Mouse (Mus musculus): ENCODE results near the gene Eps15l1. TPM values are rescaled to one million over a fixed set of nuclear protein-coding genes. Genes with fewer than 3 reads are reported as not detected.

The Eps15l1 gene
- polyA plus RNA-seq (2015; fragmentation: Nextera tagmentation; extraction: Ambion mirVana) = 20.7 and 23.5 TPM in 2 replicates

DNA sequence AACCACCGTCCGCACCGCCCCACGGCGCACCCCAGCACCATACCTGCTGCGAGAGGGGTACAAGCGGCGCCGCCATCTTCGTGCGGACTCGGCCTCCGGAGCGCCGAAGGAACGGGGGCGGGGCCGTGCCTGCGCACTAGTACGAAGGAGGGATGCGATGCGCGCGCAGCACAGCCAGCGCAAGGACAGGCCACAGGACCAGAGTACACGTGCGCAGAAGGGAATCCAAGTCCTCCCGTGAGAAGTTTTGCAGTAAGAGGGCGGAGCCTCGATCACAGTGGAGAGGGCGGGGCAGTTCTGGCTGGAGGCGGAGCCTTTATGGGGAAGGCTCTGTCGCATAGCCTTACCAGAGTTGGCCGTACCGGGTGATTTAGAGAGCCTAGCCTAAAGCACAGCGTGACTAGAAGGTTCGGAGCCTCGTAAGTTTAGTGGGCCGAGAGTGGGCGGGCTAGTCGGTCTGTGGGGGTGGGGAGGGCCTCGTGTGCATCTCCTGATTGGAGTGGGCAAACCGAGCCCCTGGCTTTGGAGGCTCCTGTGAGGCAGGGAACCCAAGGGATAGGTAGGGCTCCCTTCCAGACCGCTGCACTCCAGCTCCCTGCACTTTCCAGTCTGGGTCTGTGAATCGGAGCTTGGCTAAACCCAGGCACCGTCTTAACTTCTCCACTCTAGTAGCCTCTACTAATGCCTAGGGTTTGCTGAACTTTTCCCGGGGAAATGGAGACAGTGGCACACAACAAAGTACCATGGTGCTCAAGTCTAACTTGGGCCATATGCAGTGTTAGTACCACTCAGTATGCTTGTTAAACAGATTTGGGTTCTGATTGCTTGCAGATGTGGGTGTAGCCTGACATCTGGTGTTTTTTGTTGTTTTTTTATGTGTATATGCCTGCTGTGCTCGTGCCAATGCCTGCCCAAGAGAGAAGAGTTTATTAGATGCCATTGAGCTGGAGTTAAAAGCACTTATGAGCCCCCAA lies at the start of gene Eps15l1:
Gene Eps15l1, minus strand, starts transcription at position 99 of the 974 bp plus-strand sequence.
- Histone ChIP-seq H3K36me3 (ENCODE audit: control insufficient read depth, insufficient read depth, low read length) (no peaks in the 10 kb centered on the region; the same call in 1 of the 2 replicates), H3K4me1 (replicated peaks; ENCODE audit: control insufficient read depth, insufficient read depth) (peaks cover 7% of the 10 kb centered on the region; the same call in 1 of the 2 replicates), H3K4me3 (ENCODE audit: low read depth, low read length) (peak within 1 kb of the TSS; percentile 78), H3K27me3 (ENCODE audit: control insufficient read depth, insufficient read depth, low read length) (no peaks in the 10 kb centered on the region), H3K9ac (ENCODE audit: low read length) (peak within 1 kb of the TSS; percentile 83), H3K9me3 (ENCODE audit: control insufficient read depth, low read length) (no peaks in the 10 kb centered on the region), H3K27ac (replicated peaks) (peak within 1 kb of the TSS; percentile 89), H3K4me2 (replicated peaks; ENCODE audit: low read depth) (peak within 1 kb of the TSS; percentile 77)
- TF ChIP-seq EP300 (optimal IDR thresholded peaks at IDR 0.05) (no peak), CTCF (IDR thresholded peaks at IDR 0.05; ENCODE audit: low read depth) (0 out of 2 replicates have a peak, but pooled peaks have one; percentile 1)
- peak; percentile 99 for DNase-seq (ENCODE audit: low spot score)
- peak; percentile 98 for ATAC-seq (ENCODE audit: low FRiP score, low TSS enrichment)
- under 1% methylated on average over 48 of the region's 48 CpGs for WGBS

DNA sequence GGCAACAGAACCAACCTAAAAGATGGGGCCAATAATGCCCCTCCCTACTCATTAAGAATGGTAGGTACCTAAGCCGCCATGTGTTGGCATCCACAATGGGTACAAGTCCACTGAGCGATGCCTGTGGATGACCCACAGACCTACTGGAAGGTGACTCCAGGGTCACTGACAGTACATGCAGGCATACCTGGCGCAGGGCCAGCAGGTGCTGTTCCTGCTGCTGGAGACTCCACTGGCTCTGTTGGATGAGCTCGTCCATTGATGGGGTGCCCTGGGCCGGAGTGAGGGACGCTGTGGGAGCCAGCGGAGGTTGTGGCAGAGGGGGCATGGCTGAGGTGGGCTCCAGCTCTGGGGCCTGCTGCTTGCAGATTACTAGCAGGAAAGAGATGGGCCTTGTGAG lies 49.4 kb upstream of the Eps15l1 start:
- Histone ChIP-seq H3K27me3 (ENCODE audit: control insufficient read depth, insufficient read depth, low read length) (no peaks in the 10 kb centered on the region), H3K9me3 (ENCODE audit: control insufficient read depth, low read length) (no peaks in the 10 kb centered on the region), H3K4me2 (replicated peaks; ENCODE audit: low read depth) (no peak overlapping the region), H3K27ac (replicated peaks) (no peak overlapping the region), H3K4me3 (ENCODE audit: low read depth, low read length) (no peak overlapping the region), H3K36me3 (ENCODE audit: control insufficient read depth, insufficient read depth, low read length) (peaks cover 51% of the 10 kb centered on the region), H3K4me1 (replicated peaks; ENCODE audit: control insufficient read depth, insufficient read depth) (no peaks in the 10 kb centered on the region), H3K9ac (ENCODE audit: low read length) (no peak overlapping the region)
- TF ChIP-seq CTCF (IDR thresholded peaks at IDR 0.05; ENCODE audit: low read depth) = no peak
- no peak for TF ChIP-seq EP300 (optimal IDR thresholded peaks at IDR 0.05)
- 89% methylated on average over 7 of the region's 7 CpGs for WGBS
- no peak for ATAC-seq (ENCODE audit: low FRiP score, low TSS enrichment)
- no peak for DNase-seq (ENCODE audit: low spot score)

DNA sequence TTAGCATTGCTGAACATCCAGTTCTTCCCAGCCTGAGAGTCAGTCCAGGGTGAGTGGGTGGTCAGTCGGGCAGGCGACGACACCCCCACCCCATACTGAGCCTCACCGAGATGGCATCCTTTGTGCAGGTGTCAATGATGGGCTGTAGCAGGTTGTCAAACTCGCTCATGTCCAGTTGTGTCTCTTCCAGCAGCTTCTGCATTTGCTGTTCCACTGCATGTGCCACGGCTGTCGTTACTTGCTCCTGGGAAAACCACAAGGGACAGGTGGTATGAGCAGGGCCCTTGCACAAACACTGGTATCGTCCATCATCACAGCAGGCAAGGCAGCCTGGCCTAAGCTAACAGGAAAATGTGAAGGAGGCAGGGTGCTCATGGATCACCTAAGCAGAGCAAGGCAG lies 48.7 kb upstream of the Eps15l1 start:
- H3K9me3 ChIP-seq (ENCODE audit: control insufficient read depth, low read length) = no peaks in the 10 kb centered on the region
- H3K4me1 ChIP-seq (replicated peaks; ENCODE audit: control insufficient read depth, insufficient read depth) = no peaks in the 10 kb centered on the region
- H3K9ac ChIP-seq (ENCODE audit: low read length) = no peak overlapping the region
- no peak overlapping the region for H3K4me2 ChIP-seq (replicated peaks; ENCODE audit: low read depth)
- WGBS = 90% methylated on average over 8 of the region's 8 CpGs
- ATAC-seq (ENCODE audit: low FRiP score, low TSS enrichment) (no peak), DNase-seq (ENCODE audit: low spot score) (no peak)
- H3K27ac ChIP-seq (replicated peaks) = no peak overlapping the region
- no peak overlapping the region for H3K4me3 ChIP-seq (ENCODE audit: low read depth, low read length)
- peaks cover 56% of the 10 kb centered on the region for H3K36me3 ChIP-seq (ENCODE audit: control insufficient read depth, insufficient read depth, low read length)
- TF ChIP-seq CTCF (IDR thresholded peaks at IDR 0.05; ENCODE audit: low read depth) (no peak), EP300 (optimal IDR thresholded peaks at IDR 0.05) (no peak)
- no peaks in the 10 kb centered on the region for H3K27me3 ChIP-seq (ENCODE audit: control insufficient read depth, insufficient read depth, low read length)

DNA sequence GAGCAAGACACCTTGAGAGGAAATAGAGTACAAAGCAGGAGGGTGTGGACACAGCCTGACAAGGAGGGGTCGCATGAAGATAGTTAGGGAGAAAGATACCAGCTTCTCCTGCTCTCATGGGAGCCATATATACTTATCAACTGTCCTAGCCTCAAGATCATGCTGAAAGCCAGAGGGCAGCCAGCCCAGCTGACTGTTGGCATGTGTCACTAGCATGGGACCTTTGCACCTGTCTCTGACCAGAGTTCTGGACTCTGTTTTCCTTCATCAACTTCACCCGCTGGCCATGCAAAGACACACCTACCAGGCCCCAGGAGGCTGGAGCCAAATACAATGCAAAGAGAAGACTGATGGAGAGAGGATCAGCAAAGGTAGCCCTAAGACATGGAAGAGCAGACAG lies 48.0 kb upstream of the Eps15l1 start:
- TF ChIP-seq CTCF (IDR thresholded peaks at IDR 0.05; ENCODE audit: low read depth) = no peak
- no peak for TF ChIP-seq EP300 (optimal IDR thresholded peaks at IDR 0.05)
- Histone ChIP-seq H3K27ac (replicated peaks) (no peak overlapping the region), H3K9me3 (ENCODE audit: control insufficient read depth, low read length) (no peaks in the 10 kb centered on the region), H3K4me3 (ENCODE audit: low read depth, low read length) (no peak overlapping the region), H3K4me2 (replicated peaks; ENCODE audit: low read depth) (no peak overlapping the region), H3K27me3 (ENCODE audit: control insufficient read depth, insufficient read depth, low read length) (no peaks in the 10 kb centered on the region), H3K36me3 (ENCODE audit: control insufficient read depth, insufficient read depth, low read length) (peaks cover 58% of the 10 kb centered on the region), H3K4me1 (replicated peaks; ENCODE audit: control insufficient read depth, insufficient read depth) (no peaks in the 10 kb centered on the region), H3K9ac (ENCODE audit: low read length) (no peak overlapping the region)
- 83% methylated on average over 2 of the region's 2 CpGs for WGBS
- no peak for ATAC-seq (ENCODE audit: low FRiP score, low TSS enrichment)
- DNase-seq (ENCODE audit: low spot score) = no peak

DNA sequence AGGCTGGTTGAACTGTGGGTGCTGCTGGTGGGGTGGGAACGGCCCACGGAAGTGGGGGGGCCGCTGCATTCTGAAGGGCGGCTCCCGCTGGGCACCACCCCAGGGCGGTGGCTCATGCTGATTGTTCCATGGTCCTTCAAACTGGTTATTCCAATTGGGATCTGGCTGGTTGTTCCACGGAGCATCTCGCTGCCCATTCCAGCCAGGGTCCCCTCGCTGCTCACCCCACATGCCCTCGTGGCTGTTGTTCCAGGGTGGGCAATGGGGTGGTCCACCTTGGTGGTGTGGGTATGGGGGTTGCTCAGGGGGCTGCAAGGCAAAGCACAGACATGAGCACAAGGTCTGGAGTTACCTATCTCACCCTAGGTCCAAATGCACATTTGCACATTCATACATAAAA lies 43.0 kb upstream of the Eps15l1 start:
- H3K27me3 ChIP-seq (ENCODE audit: control insufficient read depth, insufficient read depth, low read length) = no peaks in the 10 kb centered on the region
- TF ChIP-seq CTCF (IDR thresholded peaks at IDR 0.05; ENCODE audit: low read depth) (no peak), EP300 (optimal IDR thresholded peaks at IDR 0.05) (no peak)
- no peak overlapping the region for H3K27ac ChIP-seq (replicated peaks)

More for the DNA sequence above, 43.0 kb upstream of the Eps15l1 start:
- peaks cover 74% of the 10 kb centered on the region for H3K36me3 ChIP-seq (ENCODE audit: control insufficient read depth, insufficient read depth, low read length)
- H3K4me1 ChIP-seq (replicated peaks; ENCODE audit: control insufficient read depth, insufficient read depth) = no peaks in the 10 kb centered on the region
- H3K4me2 ChIP-seq (replicated peaks; ENCODE audit: low read depth) = no peak overlapping the region
- no peak overlapping the region for H3K9ac ChIP-seq (ENCODE audit: low read length)
- WGBS = 87% methylated on average over 10 of the region's 10 CpGs
- ATAC-seq (ENCODE audit: low FRiP score, low TSS enrichment) (no peak), DNase-seq (ENCODE audit: low spot score) (no peak)
- no peak overlapping the region for H3K4me3 ChIP-seq (ENCODE audit: low read depth, low read length)
- H3K9me3 ChIP-seq (ENCODE audit: control insufficient read depth, low read length) = no peaks in the 10 kb centered on the region
